Mouse (Mus musculus) stomach, postnatal 0 days (tissue): ENCODE data around the gene Il18.

Experiments
- CTCF ChIP-seq: IDR thresholded peaks from 2 replicates; pipeline ENCODE4 v1.5.1; 2016; ENCODE audit warnings: antibody characterized with exemption, low read depth, mild to moderate bottlenecking, moderate library complexity
- EP300 ChIP-seq: optimal IDR thresholded peaks from 2 replicates; pipeline ENCODE3; 2016; ENCODE audit warnings: antibody characterized with exemption

DNA sequence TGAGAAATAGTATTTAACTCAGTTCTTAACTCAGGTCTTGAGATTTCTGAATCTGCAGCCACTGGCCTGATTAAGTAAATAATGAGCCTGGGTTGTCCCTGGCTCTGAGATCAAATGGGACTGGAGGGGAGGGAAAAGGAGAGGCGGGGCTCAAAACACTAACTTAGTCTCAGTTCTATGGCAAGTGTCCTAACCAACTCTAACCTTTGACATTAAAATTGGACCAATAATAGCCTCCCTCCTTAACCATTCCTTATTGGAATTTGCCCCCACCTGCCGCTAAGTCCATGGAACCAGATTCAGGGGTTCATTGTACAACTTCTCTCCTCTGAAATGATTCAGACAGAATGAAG, 443 bp downstream of the Il18 start, which contains the start of gene Bco2:
- no peak for TF ChIP-seq EP300
- no peak for TF ChIP-seq CTCF
